Mouse (Mus musculus) liver, embryonic 14.5 days (tissue): Measurements from ENCODE around the gene Kifc3. TPM values are rescaled to one million over a fixed set of nuclear protein-coding genes. Genes with fewer than 3 reads are reported as not detected.

Experiments used
- ATAC-seq: fragments of 200-750 bp; cut with Nextera tagmentation; 2 replicates; pipeline ENCODE4 v1.8.0; 2017; ENCODE audit warnings: moderate number of reproducible peaks, mild to moderate bottlenecking, moderate library complexity; ENCODE audit not compliant: insufficient read depth
- DNase-seq, 3 experiments: peaks; one replicate each; pipeline ENCODE4 v3.0.0-alpha.2; 2012 to 2013; ENCODE audit warnings: low read depth in 3 of 3, low spot score in 3 of 3
- H3K27ac ChIP-seq: fragments of 300-500 bp; sonication (generic); 2 replicates; pipeline ENCODE4 v1.5.1; 2014; ENCODE audit warnings: moderate library complexity, mild to moderate bottlenecking, control low read depth, inconsistent platforms
- H3K27me3 ChIP-seq: fragments of 300-500 bp; sonication (generic); 2 replicates; pipeline ENCODE4 v1.6.1; 2014; ENCODE audit warnings: mild to moderate bottlenecking, low read length, moderate library complexity; ENCODE audit not compliant: control insufficient read depth, insufficient read depth
- H3K36me3 ChIP-seq: fragments of 300-500 bp; sonication (generic); replicated peaks from 2 replicates; pipeline ENCODE4 v1.6.1; 2014; ENCODE audit warnings: low read depth; ENCODE audit not compliant: control insufficient read depth, insufficient read depth
- H3K4me1 ChIP-seq, 2 experiments: fragments of 200-500 bp in 1 of 2; fragments of 300-500 bp in 1 of 2; sonication (generic) in 1 of 2; replicated peaks; 2 replicates each; pipeline ENCODE4 v1.6.1; 2012 to 2014; ENCODE audit warnings: antibody characterized with exemption in 1 of 2, inconsistent platforms in 1 of 2, low read length in 1 of 2; ENCODE audit not compliant: control insufficient read depth in 2 of 2, insufficient read depth in 2 of 2
- H3K4me2 ChIP-seq: fragments of 300-500 bp; sonication (generic); 2 replicates; pipeline ENCODE4 v1.6.1; 2014; ENCODE audit warnings: low read depth, mild to moderate bottlenecking, control low read depth, moderate library complexity
- H3K4me3 ChIP-seq, 2 experiments: fragments of 200-500 bp in 1 of 2; fragments of 300-500 bp in 1 of 2; sonication (generic) in 1 of 2; 2 replicates each; pipeline ENCODE4 v1.5.1; 2012 to 2014; ENCODE audit warnings: low read depth in 2 of 2, low read length in 2 of 2, mild to moderate bottlenecking in 2 of 2, control low read depth in 1 of 2, inconsistent platforms in 1 of 2, moderate library complexity in 1 of 2; ENCODE audit not compliant: insufficient read depth in 1 of 2
- H3K9ac ChIP-seq: fragments of 300-500 bp; sonication (generic); replicated peaks from 2 replicates; pipeline ENCODE4 v1.6.1; 2014; ENCODE audit warnings: mild to moderate bottlenecking, control low read depth, moderate library complexity
- H3K9me3 ChIP-seq: fragments of 300-500 bp; sonication (generic); 2 replicates; pipeline ENCODE4 v1.6.1; 2016; ENCODE audit warnings: low read length, mixed read lengths; ENCODE audit not compliant: control insufficient read depth
- CTCF ChIP-seq: IDR thresholded peaks from 2 replicates; pipeline ENCODE4 v1.5.1; 2016; ENCODE audit warnings: antibody characterized with exemption, low read depth, control low read depth
- EP300 ChIP-seq: IDR thresholded peaks from 2 replicates; pipeline ENCODE4 v1.6.1; 2016; ENCODE audit warnings: antibody characterized with exemption, low read depth
- WGBS: fragments of 180-500 bp; shearing (Covaris S2); extraction: QIAGEN DNeasy Blood & Tissue Kit; methylation state at CpG from one replicate; pipeline ENCODE4 v1.1.7; 2014; ENCODE audit not compliant: insufficient replicate concordance; 5-methylcytosine and 5-hydroxymethylcytosine counted together
- polyA plus RNA-seq, 2 experiments: library from polyadenylated mRNA; depleted of rRNA in 1 of 2; stranded (reverse) in 1 of 2; unstranded in 1 of 2; fragments of >200 nt; fragmentation: Nextera tagmentation in 1 of 2; extraction: Ambion mirVana in 1 of 2; gene quantifications; 2 replicates each; pipeline versions ENCODE4 v1.2.1 to v1.2.3; 2012 to 2014

The Kifc3 gene
- polyA plus RNA-seq, 2 experiments, result 2.5 to 4.0 TPM

- Histone ChIP-seq H3K27me3 (peaks cover 16% of the 10 kb centered on the region), H3K4me1 (peaks cover 0 to 5% of the 10 kb centered on the region in 2 experiments; a peak in 1 of 4 replicates), H3K4me2 (no peak overlapping the region), H3K4me3 (no peak overlapping the region), H3K27ac (no peak overlapping the region), H3K9me3 (no peaks in the 10 kb centered on the region), H3K9ac (no peak overlapping the region), H3K36me3 (no peaks in the 10 kb centered on the region)
- no peak for DNase-seq
- TF ChIP-seq CTCF (peak; percentile 21; the same call in 1 of the 2 replicates), EP300 (no peak)
- WGBS, result 72% methylated on average over 5 of the region's 5 CpGs
- no peak for ATAC-seq
Measured at GRCm38 (mm10) chr8:95146846-95147245, 55.8 kb downstream of the Kifc3 start.

GRCm38 (mm10) chr8:95146044-95146745 is 56.4 kb downstream of the Kifc3 start:
- no peak overlapping the region for H3K27ac ChIP-seq
- no peaks in the 10 kb centered on the region for H3K9me3 ChIP-seq
- H3K27me3 ChIP-seq, result peaks cover 19% of the 10 kb centered on the region
- H3K4me2 ChIP-seq, result no peak overlapping the region
- H3K9ac ChIP-seq, result no peak overlapping the region
- H3K4me1 ChIP-seq, result peaks cover 0 to 10% of the 10 kb centered on the region in 2 experiments; a peak in 1 of 4 replicates
- no peak for DNase-seq
- no peaks in the 10 kb centered on the region for H3K36me3 ChIP-seq
- 42% methylated on average over 2 of the region's 2 CpGs for WGBS
- no peak overlapping the region for H3K4me3 ChIP-seq
- no peak for ATAC-seq
- no peak for TF ChIP-seq CTCF
- no peak for TF ChIP-seq EP300

GRCm38 (mm10) chr8:95144631-95145015 is 58.0 kb downstream of the Kifc3 start:
- Histone ChIP-seq H3K27ac (no peak overlapping the region), H3K4me2 (no peak overlapping the region), H3K9ac (no peak overlapping the region), H3K36me3 (no peaks in the 10 kb centered on the region), H3K27me3 (peaks cover 19% of the 10 kb centered on the region), H3K4me3 (no peak overlapping the region), H3K4me1 (peaks cover 0 to 12% of the 10 kb centered on the region in 2 experiments; a peak in 1 of 4 replicates), H3K9me3 (no peaks in the 10 kb centered on the region)
- TF ChIP-seq CTCF (no peak), EP300 (no peak)
- no peak for ATAC-seq
- DNase-seq, result no peak
- 54% methylated on average over 2 of the region's 2 CpGs for WGBS

GRCm38 (mm10) chr8:95143805-95144630 is 58.6 kb downstream of the Kifc3 start:
- no peak overlapping the region for H3K27ac ChIP-seq
- H3K27me3 ChIP-seq, result peaks cover 19% of the 10 kb centered on the region
- no peak overlapping the region for H3K4me2 ChIP-seq
- H3K9me3 ChIP-seq, result no peaks in the 10 kb centered on the region
- no peak overlapping the region for H3K9ac ChIP-seq
- H3K4me3 ChIP-seq, result no peak overlapping the region
- peaks cover 0 to 15% of the 10 kb centered on the region in 2 experiments; a peak in 1 of 4 replicates for H3K4me1 ChIP-seq
- H3K36me3 ChIP-seq, result no peaks in the 10 kb centered on the region
- 59% methylated on average over 6 of the region's 6 CpGs for WGBS
- TF ChIP-seq CTCF, result no peak
- TF ChIP-seq EP300, result no peak
- ATAC-seq, result no peak
- no peak for DNase-seq
